Comparison of ENCODE assay signal across 26 mouse cellular contexts in the genomic region with DNA sequence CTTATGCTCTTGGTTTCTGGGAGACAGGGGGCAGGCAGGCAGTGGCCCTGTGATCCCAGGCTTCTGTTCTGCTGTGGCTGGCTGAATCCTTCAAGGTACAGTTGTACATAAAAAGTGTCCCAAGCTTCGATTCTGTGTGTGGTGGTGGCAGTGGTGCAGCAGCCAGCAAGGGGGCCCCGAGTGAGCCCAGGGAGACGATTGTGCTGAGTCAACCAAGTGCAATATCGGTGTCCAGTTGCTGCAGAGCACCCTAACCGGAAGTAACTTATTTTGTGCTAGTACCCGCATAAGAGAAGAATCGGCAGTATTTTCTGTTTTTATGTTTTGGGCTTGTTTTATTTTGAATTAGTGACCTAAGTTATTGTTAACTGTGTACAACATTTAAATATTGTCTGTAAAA. TPM values are rescaled to one million over a fixed set of nuclear protein-coding genes. Genes with fewer than 3 reads are reported as not detected.
DNase-seq lines count a peak whose midpoint lies in the region; ATAC-seq lines count a peak whose summit lies in the region.
"Had no signal": no experiment of that assay in that cellular context is flagged by ENCODE, and none has a peak within 500 bp of the region (broad histone marks: within the 10 kb centered on the region; RNA-seq: fewer than 3 reads in every experiment).

No protein-coding gene starts in this region.

- H3K9me3 ChIP-seq in hindbrain, embryonic 10.5 days: no peaks in the 10 kb centered on the region
- no peaks in the 10 kb centered on the region for H3K9me3 ChIP-seq in hindbrain, embryonic 12.5 days (replicated peaks)
- no peaks in the 10 kb centered on the region for H3K9me3 ChIP-seq in neural tube, embryonic 11.5 days (ENCODE audit: control insufficient read depth, low read length)
- H3K9me3 ChIP-seq in midbrain, embryonic 16.5 days (replicated peaks; ENCODE audit: control insufficient read depth, low read length, poor library complexity, severe bottlenecking): no peaks in the 10 kb centered on the region
- H3K9me3 ChIP-seq: forebrain, embryonic 12.5 days had no signal

- no peak overlapping the region for H3K9ac ChIP-seq in hindbrain, embryonic 12.5 days
- no peak overlapping the region for H3K9ac ChIP-seq in neural tube, embryonic 11.5 days (ENCODE audit: low read length)
- H3K9ac ChIP-seq in midbrain, embryonic 16.5 days (ENCODE audit: low read depth, low read length): no peak overlapping the region
- H3K9ac ChIP-seq: forebrain, embryonic 12.5 days had no signal

- H3K27ac ChIP-seq in hindbrain, embryonic 10.5 days: 0 out of 2 replicates have a peak overlapping the region, but pooled peaks have one; percentile 23
- no peak overlapping the region for H3K27ac ChIP-seq in hindbrain, embryonic 12.5 days
- no peak overlapping the region for H3K27ac ChIP-seq in neural tube, embryonic 11.5 days (ENCODE audit: low read depth, low read length)
- H3K27ac ChIP-seq in midbrain, embryonic 16.5 days (ENCODE audit: low read length): no peak overlapping the region
- H3K27ac ChIP-seq: forebrain, embryonic 12.5 days had no signal

- peaks cover 35% of the 10 kb centered on the region for H3K4me1 ChIP-seq in hindbrain, embryonic 10.5 days (replicated peaks)
- peaks cover 10% of the 10 kb centered on the region; the same call in 1 of the 2 replicates for H3K4me1 ChIP-seq in hindbrain, embryonic 12.5 days
- no peaks in the 10 kb centered on the region for H3K4me1 ChIP-seq in neural tube, embryonic 11.5 days (ENCODE audit: control insufficient read depth, insufficient read depth, low read length)
- H3K4me1 ChIP-seq in midbrain, embryonic 16.5 days (ENCODE audit: control insufficient read depth, insufficient read depth, low read length): no peaks in the 10 kb centered on the region

- H3K4me3 ChIP-seq in hindbrain, embryonic 10.5 days: no peak overlapping the region
- H3K4me3 ChIP-seq in hindbrain, embryonic 12.5 days: no peak overlapping the region
- no peak overlapping the region for H3K4me3 ChIP-seq in neural tube, embryonic 11.5 days (ENCODE audit: low read depth, low read length)
- no peak overlapping the region for H3K4me3 ChIP-seq in midbrain, embryonic 16.5 days (ENCODE audit: low read depth, low read length)
- H3K4me3 ChIP-seq: forebrain, embryonic 12.5 days had no signal

- no peak overlapping the region for H3K4me2 ChIP-seq in hindbrain, embryonic 12.5 days (replicated peaks)
- no peak overlapping the region for H3K4me2 ChIP-seq in neural tube, embryonic 11.5 days (ENCODE audit: low read depth)
- no peak overlapping the region for H3K4me2 ChIP-seq in midbrain, embryonic 16.5 days (ENCODE audit: low read length)
- H3K4me2 ChIP-seq: forebrain, embryonic 12.5 days; heart, embryonic 11.5 days had no signal

- H3K27me3 ChIP-seq in hindbrain, embryonic 10.5 days (ENCODE audit: insufficient read depth, poor library complexity, severe bottlenecking): peaks cover 85% of the 10 kb centered on the region
- H3K27me3 ChIP-seq in hindbrain, embryonic 12.5 days: peaks cover 74% of the 10 kb centered on the region
- H3K27me3 ChIP-seq in neural tube, embryonic 11.5 days (ENCODE audit: control insufficient read depth, insufficient read depth, low read length): peaks cover 55% of the 10 kb centered on the region
- peaks cover 54% of the 10 kb centered on the region for H3K27me3 ChIP-seq in midbrain, embryonic 16.5 days (ENCODE audit: control insufficient read depth, insufficient read depth, low read depth, low read length)

- DNase-seq in hindbrain, embryonic 10.5 days (ENCODE audit: low spot score): no peak
- peak; percentile 11 for DNase-seq in neural tube, embryonic 11.5 days (ENCODE audit: low spot score)
- DNase-seq in neural tube, embryonic 10.5 days (ENCODE audit: extremely low spot score, low spot score): no peak
- peak; percentile 11 for DNase-seq in MN1 (ENCODE audit: low spot score)
- no peak for DNase-seq in adrenal gland, postnatal 10 days
- DNase-seq: B cell, adult 2 months; cerebellum, adult 2 months; cerebellum, postnatal 10 days; gastrocnemius, postnatal 36 days had no signal

- 46% methylated on average over 7 of the region's 7 CpGs for WGBS in hindbrain, embryonic 10.5 days
- 44% methylated on average over 7 of the region's 7 CpGs for WGBS in hindbrain, embryonic 12.5 days
- WGBS in neural tube, embryonic 11.5 days: 38% methylated on average over 7 of the region's 7 CpGs
- WGBS in midbrain, embryonic 16.5 days: 41% methylated on average over 7 of the region's 7 CpGs

- H3K36me3 ChIP-seq in hindbrain, embryonic 10.5 days: no peaks in the 10 kb centered on the region
- no peaks in the 10 kb centered on the region for H3K36me3 ChIP-seq in hindbrain, embryonic 12.5 days
- H3K36me3 ChIP-seq in neural tube, embryonic 11.5 days (ENCODE audit: control insufficient read depth, insufficient read depth, low read length): no peaks in the 10 kb centered on the region
- no peaks in the 10 kb centered on the region for H3K36me3 ChIP-seq in midbrain, embryonic 16.5 days (ENCODE audit: control insufficient read depth, insufficient read depth, low read length)
- H3K36me3 ChIP-seq: forebrain, embryonic 12.5 days had no signal

- no peak for ATAC-seq in hindbrain, embryonic 12.5 days (ENCODE audit: low FRiP score)
- no peak for ATAC-seq in neural tube, embryonic 11.5 days (ENCODE audit: insufficient read depth, low FRiP score, low TSS enrichment)
- no peak for ATAC-seq in midbrain, embryonic 16.5 days
- ATAC-seq: CD4-positive, CD25-positive, alpha-beta regulatory T cell, adult 4 months; forebrain, embryonic 16.5 days; hindbrain, embryonic 16.5 days; inflammation-experienced regulatory T-cells, adult 6 months; intestine, postnatal 0 days had no signal

RNA-seq across cellular contexts. Expression of a gene that starts 12.9 kb away (rescaled TPM):
- polyA plus RNA-seq in hindbrain, embryonic 10.5 days (2016; fragmentation: Nextera tagmentation; extraction: Ambion mirVana): 20.0 and 20.8 TPM in 2 replicates
- 29.4 and 43.6 TPM in 2 replicates for polyA plus RNA-seq in hindbrain, embryonic 12.5 days (2016; fragmentation: Nextera tagmentation; extraction: Ambion mirVana)
- 8.3 and 8.9 TPM in 2 replicates for polyA plus RNA-seq in neural tube, embryonic 11.5 days (2014; fragmentation: Nextera tagmentation; extraction: Ambion mirVana)
- 10 to 100 TPM; 26.3 to 33.2 TPM for total RNA-seq in adrenal gland, postnatal 10 days (2021)
- 13.0 and 15.0 TPM in 2 replicates for polyA plus RNA-seq in midbrain, embryonic 16.5 days (2015; fragmentation: Nextera tagmentation; extraction: Ambion mirVana)
- polyA plus RNA-seq: inflammation-experienced regulatory T-cells, adult 6 months had no signal

RNA-seq across cellular contexts. Expression of a gene that starts 15.5 kb away (rescaled TPM):
- not detected in 2 replicates for polyA plus RNA-seq in hindbrain, embryonic 10.5 days (2016; fragmentation: Nextera tagmentation; extraction: Ambion mirVana)
- not detected in 2 replicates for polyA plus RNA-seq in hindbrain, embryonic 12.5 days (2016; fragmentation: Nextera tagmentation; extraction: Ambion mirVana)
- polyA plus RNA-seq in neural tube, embryonic 11.5 days (2014; fragmentation: Nextera tagmentation; extraction: Ambion mirVana): not detected in 2 replicates
- not detected for total RNA-seq in adrenal gland, postnatal 10 days (2021)
- polyA plus RNA-seq in midbrain, embryonic 16.5 days (2015; fragmentation: Nextera tagmentation; extraction: Ambion mirVana): not detected in 2 replicates
- total RNA-seq: adrenal gland, adult 2 months; adrenal gland, postnatal 36 days; gastrocnemius, postnatal 36 days; heart, adult 18-20 months; heart, postnatal 25 days had no signal
- polyA plus RNA-seq: adrenal gland, adult 2 months; CD4-positive, CD25-positive, alpha-beta regulatory T cell, adult 4 months; cerebellum, adult 2 months; embryonic facial prominence, embryonic 11.5 days; forebrain, embryonic 12.5 days; forebrain, embryonic 16.5 days; frontal cortex, adult 2 months; heart, embryonic 11.5 days; heart, embryonic 16.5 days; hindbrain, embryonic 11.5 days; hindbrain, embryonic 16.5 days; inflammation-experienced regulatory T-cells, adult 6 months; intestine, postnatal 0 days had no signal

Comparison
In these comparisons a context has a peak if more than half of its experiments do, and no peak if none do; other contexts are left out.
1. DNase-seq: peak in neural tube, embryonic 11.5 days (single experiment) and MN1 (single experiment); none in hindbrain, embryonic 10.5 days (single experiment), neural tube, embryonic 10.5 days (single experiment) and adrenal gland, postnatal 10 days (single experiment).